Mouse (Mus musculus) liver, embryonic 14.5 days (tissue): Measurements from ENCODE around the gene Efemp2.

Source experiments
- CTCF ChIP-seq: IDR thresholded peaks from 2 replicates; pipeline ENCODE4 v1.5.1; 2016; ENCODE audit warnings: antibody characterized with exemption, low read depth, control low read depth
- EP300 ChIP-seq: IDR thresholded peaks from 2 replicates; pipeline ENCODE4 v1.6.1; 2016; ENCODE audit warnings: antibody characterized with exemption, low read depth

- no peak for TF ChIP-seq CTCF
- no peak for TF ChIP-seq EP300
These were observed 29.9 kb downstream of the Efemp2 start, which contains the start of gene 1700020D05Rik for GRCm38 (mm10) chr19:5503687-5504086.
